Mouse (Mus musculus): ENCODE measurements around the gene Otoa.

GRCm38 (mm10) chr7:121130837-121131236, 49.4 kb downstream of the Otoa start:
- no peak for TF ChIP-seq FLI1 (IDR thresholded peaks at IDR 0.05; ENCODE audit: low read length)
- TF ChIP-seq GATA1 (IDR thresholded peaks at IDR 0.05; ENCODE audit: borderline replicate concordance, low read length) = no peak
